10 mouse cellular contexts compared by ENCODE assay signal in genomic region chr4:33242536-33242935, GRCm38 (mm10). TPM values are rescaled to one million over a fixed set of nuclear protein-coding genes. Genes with fewer than 3 reads are reported as not detected.
DNase-seq lines count a peak whose midpoint lies in the region; ATAC-seq and TF ChIP-seq lines count a peak whose summit lies in the region.
"Had no signal": no experiment of that assay in that cellular context is flagged by ENCODE, and none has a peak within 500 bp of the region (broad histone marks: within the 10 kb centered on the region; RNA-seq: fewer than 3 reads in every experiment).

No protein-coding gene starts in this region.

- peaks cover 31% of the 10 kb centered on the region for H3K36me3 ChIP-seq in intestine, postnatal 0 days (ENCODE audit: control insufficient read depth, insufficient read depth)
- peaks cover 7% of the 10 kb centered on the region for H3K36me3 ChIP-seq in kidney, adult 2 months (ENCODE audit: control insufficient read depth, insufficient read depth, low read length)

- H3K9ac ChIP-seq in intestine, postnatal 0 days (ENCODE audit: low read depth, low read length), result no peak overlapping the region
- H3K9ac ChIP-seq: heart, embryonic 13.5 days had no signal

- no peak overlapping the region for H3K4me3 ChIP-seq in intestine, postnatal 0 days (ENCODE audit: low read depth, low read length)
- no peak overlapping the region for H3K4me3 ChIP-seq in kidney, adult 2 months (ENCODE audit: insufficient read depth, low read depth, low read length)
- H3K4me3 ChIP-seq: heart, embryonic 13.5 days had no signal

- no peak for TF ChIP-seq POLR2A in kidney, adult 2 months (IDR thresholded peaks at IDR 0.05; ENCODE audit: low read depth, low read length)

- no peaks in the 10 kb centered on the region for H3K27me3 ChIP-seq in intestine, postnatal 0 days (replicated peaks; ENCODE audit: control insufficient read depth, insufficient read depth, low read length)
- H3K27me3 ChIP-seq in kidney, adult 2 months (replicated peaks; ENCODE audit: control insufficient read depth, insufficient read depth, low read length), result no peaks in the 10 kb centered on the region
- H3K27me3 ChIP-seq: heart, embryonic 13.5 days had no signal

- H3K4me2 ChIP-seq in intestine, postnatal 0 days (replicated peaks; ENCODE audit: low read depth), result no peak overlapping the region
- H3K4me2 ChIP-seq: heart, embryonic 13.5 days had no signal

- DNase-seq in gastrocnemius, postnatal 10 days, result peak; percentile 29
- DNase-seq in gastrocnemius, postnatal 4 days (ENCODE audit: low spot score in 2 of 2), result no peak
- peak; percentile 38 to 64 for DNase-seq in urinary bladder, postnatal 4 days (ENCODE audit: low spot score in 2 of 2)
- no peak for DNase-seq in urinary bladder, postnatal 25 days (ENCODE audit: low spot score)
- DNase-seq in layer of hippocampus, adult 11-12 months (ENCODE audit: low spot score), result no peak
- no peak for DNase-seq in kidney, adult 2 months
- no peak for DNase-seq in thymus, postnatal 10 days (ENCODE audit: low spot score in 2 of 2)
- DNase-seq: layer of hippocampus, postnatal 36 days had no signal

- no peaks in the 10 kb centered on the region for H3K9me3 ChIP-seq in intestine, postnatal 0 days (ENCODE audit: control insufficient read depth)
- H3K9me3 ChIP-seq: heart, embryonic 13.5 days had no signal

- no peak; the same call in 1 of the 2 replicates for ATAC-seq in intestine, postnatal 0 days

- TF ChIP-seq CTCF in intestine, postnatal 0 days (IDR thresholded peaks at IDR 0.05; ENCODE audit: low read depth), result no peak
- no peak for TF ChIP-seq CTCF in kidney, adult 2 months (conservative IDR thresholded peaks at IDR 0.05; ENCODE audit: insufficient read depth, insufficient read length, low read depth, low read length)

- WGBS in intestine, postnatal 0 days, result 45% methylated on average over 5 of the region's 5 CpGs
- 58% methylated on average over 5 of the region's 5 CpGs for WGBS in kidney, adult 2 months

- peak overlapping the region; percentile 24; the same call in 1 of the 2 replicates for H3K27ac ChIP-seq in intestine, postnatal 0 days (ENCODE audit: low read depth, low read length)
- H3K27ac ChIP-seq in kidney, adult 2 months (ENCODE audit: insufficient read depth, low read depth, low read length), result no peak overlapping the region
- H3K27ac ChIP-seq: heart, embryonic 13.5 days had no signal

- H3K4me1 ChIP-seq in intestine, postnatal 0 days (replicated peaks; ENCODE audit: control insufficient read depth, insufficient read depth, low read length), result no peaks in the 10 kb centered on the region; the same call in none of the 2 replicates
- peaks cover 4% of the 10 kb centered on the region for H3K4me1 ChIP-seq in kidney, adult 2 months (ENCODE audit: control insufficient read depth, insufficient read depth, low read length)

RNA-seq across cellular contexts. Expression of gene Srsf12, which starts 33.7 kb away (rescaled TPM):
- under 1 TPM in 1 of 2 experiments, not detected in 1; 0.20 TPM for total RNA-seq in gastrocnemius, postnatal 10 days (2021)
- under 1 TPM in 1 of 2 experiments, not detected in 1; 0.08 TPM for total RNA-seq in gastrocnemius, postnatal 4 days (2021)
- 1.5 and 2.0 TPM in 2 replicates for polyA plus RNA-seq in intestine, postnatal 0 days (2015; fragmentation: Nextera tagmentation; extraction: Ambion mirVana)
- 0.18 and 0.36 TPM in 2 replicates for polyA plus RNA-seq in kidney, adult 2 months (2012; rRNA removed)

RNA-seq across cellular contexts. Expression of gene Pnrc1, which starts 47.4 kb away (rescaled TPM):
- total RNA-seq in gastrocnemius, postnatal 10 days (2021), result 100 to 1,000 TPM; 103 to 112 TPM
- 100 to 1,000 TPM; 117 to 126 TPM for total RNA-seq in gastrocnemius, postnatal 4 days (2021)
- polyA plus RNA-seq in intestine, postnatal 0 days (2015; fragmentation: Nextera tagmentation; extraction: Ambion mirVana), result 113 and 131 TPM in 2 replicates
- 32.3 and 53.2 TPM in 2 replicates for polyA plus RNA-seq in kidney, adult 2 months (2012; rRNA removed)

RNA-seq across cellular contexts. Expression of gene Pm20d2, which starts 53.0 kb away (rescaled TPM):
- total RNA-seq in gastrocnemius, postnatal 10 days (2021), result 10 to 100 TPM; 39.9 to 45.1 TPM
- total RNA-seq in gastrocnemius, postnatal 4 days (2021), result 10 to 100 TPM; 28.8 to 35.2 TPM
- 1.8 and 1.9 TPM in 2 replicates for polyA plus RNA-seq in intestine, postnatal 0 days (2015; fragmentation: Nextera tagmentation; extraction: Ambion mirVana)
- 3.9 and 5.2 TPM in 2 replicates for polyA plus RNA-seq in kidney, adult 2 months (2012; rRNA removed)

Comparison
In these comparisons a context has a peak if more than half of its experiments do, and no peak if none do; other contexts are left out.
1. DNase-seq: peak in gastrocnemius, postnatal 10 days (single experiment) and urinary bladder, postnatal 4 days (2 of 2); none in gastrocnemius, postnatal 4 days (0 of 2), urinary bladder, postnatal 25 days (single experiment), layer of hippocampus, adult 11-12 months (single experiment), kidney, adult 2 months (single experiment) and thymus, postnatal 10 days (0 of 2).